Mouse (Mus musculus) limb, embryonic 11.5 days (tissue): ENCODE measurements around the gene Sec11a. TPM values are rescaled to one million over a fixed set of nuclear protein-coding genes. Genes with fewer than 3 reads are reported as not detected.
A peak's percentile ranks its signal among the peaks of the same experiment; 100 is the strongest.

ENCODE experiments used
- ATAC-seq: fragments of 200-750 bp; cut with Nextera tagmentation; 2 replicates; pipeline ENCODE4 v1.8.0; 2017; ENCODE audit warnings: low read depth; ENCODE audit not compliant: insufficient number of reproducible peaks, low FRiP score, low TSS enrichment
- DNase-seq: peaks from one replicate; pipeline ENCODE4 v3.0.0-alpha.2; 2015; ENCODE audit warnings: low spot score
- H3K27ac ChIP-seq: fragments of 300-500 bp; sonication (generic); replicated peaks from 2 replicates; pipeline ENCODE4 v1.5.1; 2014; ENCODE audit warnings: low read depth, mild to moderate bottlenecking, low read length
- H3K27me3 ChIP-seq: fragments of 300-500 bp; sonication (generic); 2 replicates; pipeline ENCODE4 v1.6.1; 2014; ENCODE audit warnings: mild to moderate bottlenecking, low read length, mixed read lengths; ENCODE audit not compliant: control insufficient read depth, insufficient read depth
- H3K36me3 ChIP-seq: fragments of 300-500 bp; sonication (generic); 2 replicates; pipeline ENCODE4 v1.6.1; 2014; ENCODE audit warnings: mild to moderate bottlenecking, low read length, moderate library complexity, mixed read lengths; ENCODE audit not compliant: control insufficient read depth, insufficient read depth
- H3K4me1 ChIP-seq: fragments of 300-500 bp; sonication (generic); 2 replicates; pipeline ENCODE4 v1.6.1; 2014; ENCODE audit warnings: low read length, mixed read lengths; ENCODE audit not compliant: control insufficient read depth, insufficient read depth
- H3K4me2 ChIP-seq: fragments of 300-500 bp; sonication (generic); 2 replicates; pipeline ENCODE4 v1.6.1; 2014; ENCODE audit warnings: low read depth, mild to moderate bottlenecking, moderate library complexity; ENCODE audit not compliant: severe bottlenecking
- H3K4me3 ChIP-seq: fragments of 300-500 bp; sonication (generic); 2 replicates; pipeline ENCODE4 v1.5.1; 2014; ENCODE audit warnings: low read depth, low read length
- H3K9ac ChIP-seq: fragments of 300-500 bp; sonication (generic); 2 replicates; pipeline ENCODE4 v1.6.1; 2014; ENCODE audit warnings: mild to moderate bottlenecking, low read length
- H3K9me3 ChIP-seq: fragments of 300-500 bp; sonication (generic); 2 replicates; pipeline ENCODE4 v1.6.1; 2016; ENCODE audit warnings: low read length; ENCODE audit not compliant: control insufficient read depth
- WGBS: fragments of 180-500 bp; shearing (Covaris S2); extraction: QIAGEN DNeasy Blood & Tissue Kit; methylation state at CpG from one replicate; pipeline ENCODE4 v1.1.7; 2014; 5-methylcytosine and 5-hydroxymethylcytosine counted together
- polyA plus RNA-seq: library from polyadenylated mRNA; unstranded; fragments of >200 nt; fragmentation: Nextera tagmentation; extraction: Ambion mirVana; gene quantifications from 2 replicates; pipeline ENCODE4 v1.2.1, GENCODE M21; 2014

Sec11a gene
- polyA plus RNA-seq, 1 experiment from 2014 or later = 191 TPM

DNA sequence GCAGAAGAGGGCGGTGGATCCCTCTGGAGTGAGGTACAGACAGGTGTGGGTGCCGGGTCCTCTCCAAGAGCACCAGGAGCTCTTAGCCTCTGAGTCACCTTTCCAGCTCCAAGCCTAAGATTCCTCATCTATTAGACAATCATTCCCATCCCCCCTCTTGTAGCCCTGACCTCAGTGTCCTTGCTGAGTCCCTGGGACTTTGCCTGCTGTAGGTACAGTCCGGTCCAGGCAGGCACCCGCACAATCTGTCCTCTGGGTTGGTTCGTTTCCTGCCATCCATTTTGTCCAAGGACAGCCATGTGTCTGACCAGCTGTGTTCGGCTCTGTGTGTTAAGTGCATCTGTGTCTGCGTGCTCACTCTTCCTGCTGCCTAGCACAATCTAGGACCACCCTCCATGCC, 59.0 kb downstream of the Sec11a start:
- DNase-seq = no peak
- Histone ChIP-seq H3K4me2 (no peak overlapping the region), H3K9ac (no peak overlapping the region), H3K4me1 (0 out of 2 replicates have a peak, but pooled peaks cover 4% of the 10 kb centered on the region), H3K27ac (peak overlapping the region; percentile 59; the same call in 1 of the 2 replicates), H3K27me3 (no peaks in the 10 kb centered on the region), H3K36me3 (peaks cover 15% of the 10 kb centered on the region), H3K9me3 (no peaks in the 10 kb centered on the region), H3K4me3 (no peak overlapping the region)
- WGBS = 75% methylated on average over 7 of the region's 7 CpGs
- no peak for ATAC-seq

DNA sequence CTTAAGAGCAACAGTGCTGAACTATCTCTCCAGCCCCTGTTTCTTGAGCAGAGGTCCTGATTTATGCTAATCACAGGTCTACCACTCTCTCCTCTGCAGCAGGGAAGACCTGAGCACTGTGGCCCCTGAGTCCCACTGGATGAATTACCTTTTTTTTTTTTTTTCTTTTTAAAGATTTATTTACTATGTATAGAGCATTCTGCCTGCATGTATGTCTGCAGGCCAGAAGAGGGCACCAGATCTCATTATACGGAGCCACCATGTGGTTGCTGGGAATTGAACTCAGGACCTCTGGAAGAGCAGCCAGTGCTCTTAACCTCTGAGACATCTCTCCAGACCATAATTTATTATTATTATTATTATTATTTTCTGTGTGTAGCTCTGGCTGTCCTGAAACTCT, 61.9 kb downstream of the Sec11a start:
- Histone ChIP-seq H3K9ac (no peak overlapping the region), H3K4me3 (no peak overlapping the region), H3K27me3 (0 out of 2 replicates have a peak, but pooled peaks cover 2% of the 10 kb centered on the region), H3K9me3 (no peaks in the 10 kb centered on the region), H3K36me3 (no peaks in the 10 kb centered on the region), H3K27ac (no peak overlapping the region), H3K4me2 (no peak overlapping the region), H3K4me1 (0 out of 2 replicates have a peak, but pooled peaks cover 4% of the 10 kb centered on the region)
- ATAC-seq (no peak), DNase-seq (no peak)
- WGBS = 17% methylated on average over 1 of the region's 1 CpGs

DNA sequence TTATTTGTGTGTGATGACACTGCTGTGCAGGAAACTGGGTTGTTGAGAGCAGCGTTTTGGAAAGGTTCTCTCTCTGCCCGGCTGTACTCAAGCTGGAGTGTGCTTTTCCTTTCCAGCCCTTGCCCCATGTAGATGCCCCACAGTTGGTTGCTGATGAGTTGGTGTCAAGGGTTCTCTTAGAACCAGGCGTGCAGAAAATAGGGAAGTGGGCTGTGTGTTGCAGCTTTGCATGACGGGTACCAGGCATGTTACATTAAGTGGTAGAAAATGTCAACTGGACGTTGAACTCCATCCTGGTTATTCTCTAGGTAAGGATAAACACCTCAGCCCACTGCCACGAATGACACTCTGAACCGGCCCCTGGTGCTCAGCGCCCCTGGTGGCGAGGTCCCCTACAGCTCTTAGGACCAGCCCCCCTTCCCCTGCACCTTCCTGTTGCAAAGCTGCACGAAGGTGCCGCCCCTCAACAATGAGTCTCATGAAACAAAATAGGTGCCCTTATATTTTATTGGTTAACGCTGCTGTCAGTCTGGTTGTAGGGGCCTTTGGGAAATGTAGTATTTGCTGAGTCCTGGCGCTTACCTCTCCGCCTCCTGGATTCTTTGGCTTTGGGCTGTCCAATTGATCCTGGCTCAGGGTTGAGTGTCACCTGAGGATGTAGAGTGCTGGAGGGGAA, 64.6 kb downstream of the Sec11a start:
- Histone ChIP-seq H3K27me3 (0 out of 2 replicates have a peak, but pooled peaks cover 2% of the 10 kb centered on the region), H3K4me3 (0 out of 2 replicates have a peak overlapping the region, but pooled peaks have one; percentile 6), H3K27ac (no peak overlapping the region), H3K4me2 (peak overlapping the region; percentile 20; the same call in 1 of the 2 replicates), H3K9ac (no peak overlapping the region), H3K9me3 (no peaks in the 10 kb centered on the region), H3K36me3 (no peaks in the 10 kb centered on the region; the same call in 1 of the 2 replicates), H3K4me1 (no peaks in the 10 kb centered on the region)
- 25% methylated on average over 14 of the region's 14 CpGs for WGBS
- DNase-seq (peak; percentile 72), ATAC-seq (peak; percentile 72)

DNA sequence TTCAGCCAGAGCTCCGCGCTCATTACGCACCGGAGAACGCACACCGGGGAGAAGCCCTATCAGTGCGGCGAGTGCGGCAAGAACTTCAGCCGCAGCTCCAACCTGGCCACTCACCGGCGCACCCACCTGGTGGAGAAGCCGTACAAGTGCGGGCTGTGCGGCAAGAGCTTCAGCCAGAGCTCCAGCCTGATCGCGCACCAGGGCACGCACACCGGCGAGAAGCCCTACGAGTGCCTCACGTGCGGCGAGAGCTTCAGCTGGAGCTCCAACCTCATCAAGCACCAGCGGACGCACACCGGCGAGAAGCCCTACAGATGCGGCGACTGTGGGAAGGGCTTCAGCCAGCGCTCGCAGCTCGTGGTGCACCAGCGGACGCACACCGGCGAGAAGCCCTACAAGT, 71.9 kb downstream of the Sec11a start:
- Histone ChIP-seq H3K36me3 (peaks cover 34% of the 10 kb centered on the region), H3K4me3 (no peak overlapping the region), H3K4me1 (no peaks in the 10 kb centered on the region), H3K27me3 (no peaks in the 10 kb centered on the region), H3K9me3 (no peaks in the 10 kb centered on the region; the same call in 1 of the 2 replicates), H3K27ac (no peak overlapping the region), H3K9ac (no peak overlapping the region), H3K4me2 (no peak overlapping the region)
- 46% methylated on average over 37 of the region's 37 CpGs for WGBS
- ATAC-seq (no peak), DNase-seq (peak; percentile 26)

DNA sequence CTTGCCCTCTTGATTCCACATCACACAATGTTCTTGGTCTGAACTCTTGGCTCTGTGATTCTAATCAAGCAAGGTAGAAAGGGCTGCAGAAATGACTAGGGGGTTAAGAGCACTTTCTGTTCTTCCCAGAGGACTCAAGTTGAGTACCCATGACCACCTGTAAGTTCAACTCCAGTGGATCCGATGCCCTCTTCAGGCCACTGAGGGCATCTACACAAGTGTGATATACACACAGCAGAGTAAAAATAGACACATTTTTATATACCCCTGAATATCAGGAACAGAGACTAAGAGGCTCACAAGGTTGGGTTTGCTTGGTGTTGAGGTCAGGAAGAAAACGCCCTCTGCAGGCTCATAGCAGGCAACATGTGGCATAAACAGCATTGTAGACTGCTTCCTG, 73.9 kb downstream of the Sec11a start:
- no peak overlapping the region for H3K4me3 ChIP-seq
- H3K27me3 ChIP-seq = no peaks in the 10 kb centered on the region
- no peaks in the 10 kb centered on the region; the same call in 1 of the 2 replicates for H3K9me3 ChIP-seq
- 98% methylated on average over 2 of the region's 2 CpGs for WGBS
- H3K4me1 ChIP-seq = no peaks in the 10 kb centered on the region
- H3K27ac ChIP-seq = no peak overlapping the region
- ATAC-seq (no peak), DNase-seq (no peak)
- H3K36me3 ChIP-seq = peaks cover 44% of the 10 kb centered on the region
- H3K4me2 ChIP-seq = no peak overlapping the region
- no peak overlapping the region for H3K9ac ChIP-seq

DNA sequence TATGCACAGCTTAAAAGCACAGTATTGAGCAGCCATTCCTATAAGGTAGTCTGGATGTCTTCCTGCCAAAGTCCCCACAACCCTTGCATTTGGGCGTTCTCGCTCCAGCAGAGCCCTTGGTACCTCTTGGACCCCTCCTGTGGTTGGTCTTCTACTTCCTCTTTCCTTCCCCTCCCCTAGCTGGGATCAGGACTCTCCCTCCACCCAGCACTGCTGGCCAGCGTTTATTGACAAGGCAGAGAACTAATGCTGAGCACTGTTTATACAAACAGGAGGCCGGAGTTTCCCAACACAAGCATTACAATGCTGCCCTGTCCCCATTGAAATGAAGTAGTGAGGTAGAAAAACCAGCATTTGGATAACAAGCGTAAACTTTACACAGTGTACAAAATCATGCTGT, 74.5 kb downstream of the Sec11a start:
- Histone ChIP-seq H3K9ac (no peak overlapping the region), H3K9me3 (no peaks in the 10 kb centered on the region; the same call in 1 of the 2 replicates), H3K36me3 (peaks cover 50% of the 10 kb centered on the region), H3K4me1 (no peaks in the 10 kb centered on the region), H3K4me2 (no peak overlapping the region), H3K27ac (no peak overlapping the region), H3K4me3 (no peak overlapping the region), H3K27me3 (no peaks in the 10 kb centered on the region)
- no peak for DNase-seq
- 87% methylated on average over 5 of the region's 5 CpGs for whole genome bisulfite sequencing
- ATAC-seq = no peak

GRCm38 (mm10) chr7:80868686-80869085, 78.9 kb downstream of the Sec11a start:
- H3K36me3 ChIP-seq = peaks cover 43% of the 10 kb centered on the region
- no peak overlapping the region for H3K4me3 ChIP-seq
- DNase-seq (no peak), ATAC-seq (no peak)
- H3K27me3 ChIP-seq = no peaks in the 10 kb centered on the region
- no peak overlapping the region for H3K9ac ChIP-seq
- WGBS = 94% methylated on average over 2 of the region's 2 CpGs
- H3K27ac ChIP-seq = no peak overlapping the region
- no peak overlapping the region for H3K4me2 ChIP-seq
- H3K9me3 ChIP-seq = no peaks in the 10 kb centered on the region; the same call in 1 of the 2 replicates
- no peaks in the 10 kb centered on the region for H3K4me1 ChIP-seq

DNA sequence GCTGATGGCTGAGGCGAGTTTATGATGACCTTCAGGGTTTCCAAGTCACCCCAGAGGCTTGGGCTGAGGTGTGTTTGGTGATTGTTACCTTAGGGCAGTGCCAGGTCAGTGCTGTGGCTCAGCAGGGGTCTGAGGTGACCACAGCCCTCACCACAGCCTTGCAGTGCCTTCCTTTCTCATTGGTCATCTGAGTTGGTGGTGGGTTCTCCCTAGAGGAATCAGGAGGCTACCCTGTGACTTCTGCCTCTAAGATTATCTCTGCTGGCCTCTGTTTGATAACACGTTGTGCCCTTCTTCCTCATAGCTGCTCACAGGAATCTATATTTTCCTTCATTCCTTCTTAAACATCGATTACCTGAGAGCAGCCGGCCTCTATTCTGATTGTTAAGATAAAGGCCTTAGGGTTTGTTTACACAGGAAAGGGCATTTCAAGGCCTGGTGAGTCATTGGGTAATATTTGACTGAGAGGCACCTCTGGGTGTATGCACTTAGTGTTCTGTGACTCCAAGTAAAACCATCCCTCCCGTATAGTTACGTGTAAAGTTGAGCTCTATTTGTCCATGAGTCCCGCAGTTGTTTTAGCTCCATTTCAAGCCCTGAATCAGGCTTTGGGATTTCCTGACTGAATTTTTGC, 80.9 kb downstream of the Sec11a start:
- H3K36me3 ChIP-seq = peaks cover 40% of the 10 kb centered on the region
- H3K9ac ChIP-seq = no peak overlapping the region
- no peak for DNase-seq
- peaks cover 3% of the 10 kb centered on the region; the same call in 1 of the 2 replicates for H3K4me1 ChIP-seq
- no peak for ATAC-seq
- H3K27me3 ChIP-seq = no peaks in the 10 kb centered on the region
- no peak overlapping the region for H3K4me3 ChIP-seq
- WGBS = 81% methylated on average over 7 of the region's 7 CpGs
- H3K27ac ChIP-seq = no peak overlapping the region
- no peak overlapping the region for H3K4me2 ChIP-seq
- no peaks in the 10 kb centered on the region for H3K9me3 ChIP-seq
